Mouse (Mus musculus) embryonic facial prominence, embryonic 14.5 days (tissue): ENCODE results near the gene Gm15517. TPM values are rescaled to one million over a fixed set of nuclear protein-coding genes. Genes with fewer than 3 reads are reported as not detected.

Experiments used
- ATAC-seq: fragments of 200-750 bp; cut with Nextera tagmentation; 2 replicates; pipeline ENCODE4 v1.8.0; 2017; ENCODE audit warnings: low read depth, moderate number of reproducible peaks, moderate TSS enrichment
- DNase-seq: peaks from one replicate; pipeline ENCODE4 v3.0.0-alpha.2; 2015; ENCODE audit warnings: low spot score
- H3K27ac ChIP-seq: fragments of 300-500 bp; sonication (generic); replicated peaks from 2 replicates; pipeline ENCODE4 v1.5.1; 2014; ENCODE audit warnings: low read depth, mild to moderate bottlenecking, low read length, moderate library complexity
- H3K27me3 ChIP-seq: fragments of 300-500 bp; sonication (generic); replicated peaks from 2 replicates; pipeline ENCODE4 v1.6.1; 2014; ENCODE audit warnings: low read length; ENCODE audit not compliant: control insufficient read depth, insufficient read depth
- H3K36me3 ChIP-seq: fragments of 300-500 bp; sonication (generic); 2 replicates; pipeline ENCODE4 v1.6.1; 2014; ENCODE audit warnings: low read length, mixed read lengths; ENCODE audit not compliant: control insufficient read depth, insufficient read depth
- H3K4me1 ChIP-seq: fragments of 300-500 bp; sonication (generic); 2 replicates; pipeline ENCODE4 v1.6.1; 2014; ENCODE audit warnings: antibody characterized with exemption, low read length; ENCODE audit not compliant: control insufficient read depth, insufficient read depth
- H3K4me2 ChIP-seq: fragments of 300-500 bp; sonication (generic); 2 replicates; pipeline ENCODE4 v1.6.1; 2014; ENCODE audit warnings: low read depth, mild to moderate bottlenecking, low read length, moderate library complexity, mixed read lengths
- H3K4me3 ChIP-seq: fragments of 300-500 bp; sonication (generic); 2 replicates; pipeline ENCODE4 v1.5.1; 2014; ENCODE audit warnings: low read depth, mild to moderate bottlenecking, low read length
- H3K9ac ChIP-seq: fragments of 300-500 bp; sonication (generic); 2 replicates; pipeline ENCODE4 v1.6.1; 2014; ENCODE audit warnings: low read depth, mild to moderate bottlenecking, low read length, moderate library complexity, mixed read lengths
- H3K9me3 ChIP-seq: fragments of 300-500 bp; sonication (generic); 2 replicates; pipeline ENCODE4 v1.6.1; 2016; ENCODE audit warnings: low read length; ENCODE audit not compliant: control insufficient read depth
- WGBS: fragments of 180-500 bp; shearing (Covaris S2); extraction: QIAGEN DNeasy Blood & Tissue Kit; methylation state at CpG from one replicate; pipeline ENCODE4 v1.1.7; 2014; 5-methylcytosine and 5-hydroxymethylcytosine counted together
- polyA plus RNA-seq: library from polyadenylated mRNA; unstranded; fragments of >200 nt; fragmentation: Nextera tagmentation; extraction: Ambion mirVana; gene quantifications from 2 replicates; pipeline ENCODE4 v1.2.1, GENCODE M21; 2014

The Gm15517 gene
- polyA plus RNA-seq, 1 experiment from 2014 or later, result not detected

GRCm38 (mm10) chr7:44257278-44257677, 4.0 kb upstream of the Gm15517 start, which contains the start of gene Acp4:
Acp4 (minus strand) TSS chr7:44257378.
- 83% methylated on average over 4 of the region's 4 CpGs for WGBS
- no peak for DNase-seq
- Histone ChIP-seq H3K27ac (no peak within 1 kb of the TSS), H3K36me3 (peaks cover 22% of the 10 kb centered on the region; the same call in 1 of the 2 replicates), H3K4me1 (no peaks in the 10 kb centered on the region), H3K9ac (no peak within 1 kb of the TSS), H3K9me3 (no peaks in the 10 kb centered on the region), H3K27me3 (no peaks in the 10 kb centered on the region), H3K4me2 (no peak within 1 kb of the TSS), H3K4me3 (no peak within 1 kb of the TSS)
- ATAC-seq, result no peak

DNA sequence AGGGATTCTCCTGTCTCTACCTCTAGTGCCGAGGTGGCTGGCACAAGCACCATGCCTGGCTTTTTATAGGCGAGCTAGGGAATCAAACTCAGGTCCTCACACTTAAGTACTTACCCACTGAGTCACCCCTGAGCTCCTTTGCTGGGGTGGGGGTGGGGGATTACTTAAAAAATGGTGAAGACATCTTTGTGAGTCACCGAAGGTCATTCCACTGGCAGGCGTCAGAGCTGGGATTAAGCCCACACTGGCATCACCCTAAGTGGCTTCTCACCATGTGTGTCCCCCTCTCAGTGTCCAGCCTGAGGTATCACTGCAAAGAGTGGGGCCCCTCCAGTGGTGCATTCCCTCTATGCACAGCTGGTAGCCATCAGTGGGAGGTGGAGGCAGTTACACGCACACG, 837 bp upstream of the Gm15517 start:
- ATAC-seq (no peak), DNase-seq (no peak)
- no peak overlapping the region for H3K4me3 ChIP-seq
- peaks cover 12% of the 10 kb centered on the region; the same call in 1 of the 2 replicates for H3K27me3 ChIP-seq
- no peak overlapping the region for H3K9ac ChIP-seq
- H3K9me3 ChIP-seq, result no peaks in the 10 kb centered on the region
- H3K27ac ChIP-seq, result no peak overlapping the region
- H3K36me3 ChIP-seq, result no peaks in the 10 kb centered on the region
- no peaks in the 10 kb centered on the region for H3K4me1 ChIP-seq
- no peak overlapping the region for H3K4me2 ChIP-seq
- 66% methylated on average over 6 of the region's 6 CpGs for WGBS

DNA sequence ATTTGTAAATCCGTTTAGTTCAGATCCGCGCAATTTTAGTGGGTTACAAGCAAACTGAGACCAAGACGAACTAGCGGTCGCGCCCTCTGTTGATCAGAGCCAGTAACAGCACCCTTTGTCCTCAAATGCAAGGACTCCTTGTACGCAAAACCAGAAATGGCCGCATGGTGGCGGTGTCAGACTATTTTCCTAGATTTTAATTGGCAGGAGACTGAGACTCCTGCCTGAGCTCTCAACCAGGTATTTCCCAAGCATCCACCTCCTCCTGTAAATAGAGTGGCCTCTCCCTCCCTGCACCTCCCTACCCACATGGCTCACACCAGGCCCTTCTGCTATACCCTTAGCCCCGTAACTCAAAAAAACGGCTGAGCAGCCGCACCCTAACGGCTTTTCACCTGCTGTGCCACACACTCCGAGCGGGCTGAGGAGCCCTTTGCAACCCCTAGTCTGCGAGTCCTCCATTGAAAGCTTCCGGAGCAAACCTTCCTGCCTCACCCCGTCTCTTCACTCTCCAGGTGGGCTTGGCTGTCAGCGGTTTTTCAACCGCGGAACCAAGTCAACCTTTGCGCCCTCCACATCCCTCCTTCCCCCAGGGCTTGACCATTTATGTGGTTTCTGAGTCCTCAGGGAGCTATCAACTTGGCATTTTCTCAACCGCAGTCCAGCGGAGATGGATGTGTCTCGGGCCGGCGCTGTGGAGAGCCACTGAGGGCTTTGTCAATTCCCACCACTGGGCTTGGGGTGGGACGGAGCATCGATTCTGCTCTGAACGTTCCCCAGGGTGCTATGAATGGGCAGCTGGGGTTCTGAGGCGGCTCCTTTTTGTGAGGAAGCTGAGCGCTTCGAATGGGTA, 1.8 kb downstream of the Gm15517 start:
- H3K36me3 ChIP-seq, result no peaks in the 10 kb centered on the region
- ATAC-seq (peak; percentile 67), DNase-seq (peak; percentile 95)
- peaks cover 12% of the 10 kb centered on the region; the same call in 1 of the 2 replicates for H3K27me3 ChIP-seq
- H3K4me2 ChIP-seq, result peak overlapping the region; percentile 40
- no peak overlapping the region for H3K9ac ChIP-seq
- H3K27ac ChIP-seq, result no peak overlapping the region
- H3K4me1 ChIP-seq, result no peaks in the 10 kb centered on the region
- 2% methylated on average over 34 of the region's 34 CpGs for WGBS
- H3K9me3 ChIP-seq, result no peaks in the 10 kb centered on the region
- no peak overlapping the region for H3K4me3 ChIP-seq

DNA sequence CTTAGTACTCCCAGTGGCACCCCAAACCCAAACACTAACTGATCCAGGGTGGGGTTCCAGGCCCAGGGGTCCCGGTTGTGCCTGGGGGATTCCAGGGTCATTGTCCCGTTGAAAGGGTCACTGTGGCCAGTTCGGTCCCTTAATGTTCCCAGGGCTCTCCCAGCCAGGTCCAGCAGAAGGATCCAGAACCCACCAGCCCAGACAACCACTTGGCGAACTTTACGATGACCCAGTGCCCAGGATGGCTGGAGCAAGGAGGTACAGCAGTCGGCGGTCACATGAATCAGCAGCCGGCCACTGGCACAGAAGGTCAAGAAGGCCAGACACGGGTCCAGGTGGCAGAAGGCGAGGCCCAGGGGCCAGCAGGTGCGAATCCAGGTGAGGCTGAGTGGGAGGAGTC, 6.9 kb downstream of the Gm15517 start:
- WGBS, result 80% methylated on average over 11 of the region's 11 CpGs
- ATAC-seq, result no peak

GRCm38 (mm10) chr7:44269397-44269796, 8.2 kb downstream of the Gm15517 start:
- ATAC-seq (no peak), DNase-seq (no peak)
- Histone ChIP-seq H3K27ac (no peak overlapping the region), H3K9ac (no peak overlapping the region), H3K27me3 (peaks cover 6% of the 10 kb centered on the region; the same call in 1 of the 2 replicates), H3K4me2 (no peak overlapping the region), H3K4me1 (no peaks in the 10 kb centered on the region), H3K9me3 (no peaks in the 10 kb centered on the region), H3K4me3 (no peak overlapping the region), H3K36me3 (no peaks in the 10 kb centered on the region)
- 84% methylated on average over 2 of the region's 2 CpGs for WGBS

More for the DNA sequence above, 6.9 kb downstream of the Gm15517 start:
- Histone ChIP-seq H3K36me3 (no peaks in the 10 kb centered on the region), H3K9ac (no peak overlapping the region), H3K27ac (no peak overlapping the region), H3K4me3 (no peak overlapping the region), H3K4me2 (no peak overlapping the region), H3K4me1 (no peaks in the 10 kb centered on the region), H3K27me3 (peaks cover 11% of the 10 kb centered on the region; the same call in 1 of the 2 replicates), H3K9me3 (no peaks in the 10 kb centered on the region)
- DNase-seq, result no peak

GRCm38 (mm10) chr7:44271309-44271708, 10.1 kb downstream of the Gm15517 start:
- no peak for DNase-seq
- Histone ChIP-seq H3K36me3 (no peaks in the 10 kb centered on the region), H3K4me1 (no peaks in the 10 kb centered on the region), H3K9ac (no peak overlapping the region), H3K27ac (no peak overlapping the region), H3K9me3 (no peaks in the 10 kb centered on the region), H3K27me3 (peaks cover 8% of the 10 kb centered on the region; the same call in 1 of the 2 replicates), H3K4me3 (no peak overlapping the region), H3K4me2 (no peak overlapping the region)
- no peak for ATAC-seq
- 64% methylated on average over 2 of the region's 2 CpGs for WGBS

DNA sequence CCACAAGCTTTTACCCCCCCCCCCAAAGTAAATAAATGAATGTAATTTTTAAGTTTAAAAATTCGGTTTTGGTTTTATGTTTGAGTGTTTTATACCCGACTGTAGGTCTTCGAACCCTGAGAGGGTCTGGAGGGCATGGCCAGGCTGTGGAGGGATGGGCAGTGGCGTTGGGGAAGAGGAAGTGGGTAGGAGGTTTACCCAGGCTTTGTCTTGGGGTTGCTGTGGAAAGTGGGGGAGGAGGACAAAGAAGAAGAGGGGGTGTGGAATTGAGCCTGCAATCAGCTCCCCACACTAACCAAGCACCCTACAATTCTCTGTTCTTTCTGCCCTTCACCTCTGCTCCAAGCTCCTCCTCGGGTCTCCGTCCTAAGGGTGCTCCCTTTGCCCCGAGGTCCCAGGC, 11.3 kb downstream of the Gm15517 start:
- Histone ChIP-seq H3K27ac (no peak overlapping the region), H3K9me3 (no peaks in the 10 kb centered on the region), H3K36me3 (no peaks in the 10 kb centered on the region), H3K4me2 (no peak overlapping the region), H3K9ac (no peak overlapping the region), H3K4me1 (no peaks in the 10 kb centered on the region), H3K4me3 (no peak overlapping the region), H3K27me3 (peaks cover 8% of the 10 kb centered on the region; the same call in 1 of the 2 replicates)
- ATAC-seq (no peak), DNase-seq (no peak)
- 88% methylated on average over 7 of the region's 7 CpGs for WGBS

- 65% methylated on average over 7 of the region's 7 CpGs for WGBS
- ATAC-seq (no peak), DNase-seq (no peak)
- H3K27ac ChIP-seq, result no peak overlapping the region
- H3K4me3 ChIP-seq, result no peak overlapping the region
- no peak overlapping the region for H3K9ac ChIP-seq
- H3K36me3 ChIP-seq, result no peaks in the 10 kb centered on the region
- no peaks in the 10 kb centered on the region for H3K4me1 ChIP-seq
- H3K9me3 ChIP-seq, result no peaks in the 10 kb centered on the region
- H3K27me3 ChIP-seq, result peaks cover 8% of the 10 kb centered on the region; the same call in 1 of the 2 replicates
- H3K4me2 ChIP-seq, result no peak overlapping the region
Measured at GRCm38 (mm10) chr7:44273446-44273845, 12.2 kb downstream of the Gm15517 start.
